Mouse (Mus musculus): Measurements from ENCODE around the gene Btrc.

GRCm38 (mm10) chr19:45360486-45360885, 3.0 kb upstream of the Btrc start:
- no peak for TF ChIP-seq EP300 (IDR thresholded peaks at IDR 0.05; ENCODE audit: low read depth)
- no peak for TF ChIP-seq CTCF (IDR thresholded peaks at IDR 0.05; ENCODE audit: low read depth)

All from liver, embryonic 14.5 days (tissue).